ENCODE assay signal across 8 mouse cellular contexts in the genomic region with DNA sequence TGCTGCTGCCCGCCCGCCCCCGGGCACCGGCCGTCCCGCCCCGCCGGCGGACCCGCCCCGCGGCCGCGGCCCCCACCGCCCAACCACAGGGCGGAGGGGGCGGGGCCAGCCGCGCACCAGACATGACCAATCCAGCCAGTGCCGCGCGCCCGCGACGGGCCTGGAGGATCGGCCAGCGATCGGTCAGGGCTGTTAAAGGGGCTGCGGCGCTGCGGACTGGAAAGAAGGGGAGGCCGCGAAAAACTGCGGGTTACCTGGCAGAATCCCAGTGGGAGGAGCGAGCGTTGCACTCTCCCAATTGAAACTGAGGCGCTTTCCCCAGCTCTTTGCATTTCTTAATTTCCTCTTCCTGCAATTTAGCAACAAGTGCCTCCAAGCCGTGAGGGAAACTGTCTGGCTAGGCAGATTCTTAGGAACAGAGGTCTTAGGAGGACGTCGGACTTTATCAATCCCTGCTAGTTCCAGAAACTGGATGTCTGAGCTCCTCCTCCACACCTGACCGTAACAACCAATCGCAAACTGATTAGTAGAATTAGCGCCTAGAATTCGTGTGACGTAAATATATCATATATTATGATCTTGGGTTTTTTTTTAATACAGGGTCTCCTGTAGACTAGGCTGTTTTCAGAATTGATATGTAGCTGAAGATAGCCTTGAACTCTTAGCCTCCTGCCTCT. TPM values are rescaled to one million over a fixed set of nuclear protein-coding genes. Genes with fewer than 3 reads are reported as not detected.
DNase-seq lines count a peak whose midpoint lies in the region; ATAC-seq and TF ChIP-seq lines count a peak whose summit lies in the region.

Tex2 (minus strand) TSS at position 463 of the 677 bp plus-strand sequence.

- peaks cover 3 to 13% of the 10 kb centered on the region in 2 experiments for H3K4me1 ChIP-seq in CH12.LX (ENCODE audit: control insufficient read depth in 1 of 2, insufficient read depth in 2 of 2)
- H3K4me1 ChIP-seq in forebrain, embryonic 12.5 days = peaks cover 17% of the 10 kb centered on the region
- H3K4me1 ChIP-seq in heart, postnatal 0 days (ENCODE audit: control insufficient read depth, insufficient read depth) = peaks cover 36% of the 10 kb centered on the region
- H3K4me1 ChIP-seq in liver, embryonic 16.5 days (ENCODE audit: control insufficient read depth, low read depth, low read length) = peaks cover 20% of the 10 kb centered on the region
- H3K4me1 ChIP-seq in neural tube, embryonic 13.5 days (replicated peaks) = peaks cover 27% of the 10 kb centered on the region

- in situ Hi-C loops in CH12.LX (cut with MboI; ENCODE audit: low pct_ligation_motif_present, low pct_unique_long_range_greater_than_20kb, low sequenced_read_pairs) = no loop called here

- TF ChIP-seq POLR2A in CH12.LX (IDR thresholded peaks at IDR 0.05; ENCODE audit: low read depth, low read length) = peak; percentile 48

- H3K27ac ChIP-seq in CH12.LX (ENCODE audit: insufficient read depth, low read depth) = no peak within 1 kb of the TSS
- peak within 1 kb of the TSS; percentile 75 for H3K27ac ChIP-seq in forebrain, embryonic 12.5 days
- peak within 1 kb of the TSS; percentile 96 for H3K27ac ChIP-seq in heart, postnatal 0 days (ENCODE audit: low read depth)
- peak within 1 kb of the TSS; percentile 98 for H3K27ac ChIP-seq in liver, embryonic 16.5 days (ENCODE audit: low read length)
- H3K27ac ChIP-seq in neural tube, embryonic 13.5 days (replicated peaks) = peak within 1 kb of the TSS; percentile 86

- under 1% methylated on average over 45 of the region's 45 CpGs for WGBS in forebrain, embryonic 12.5 days
- WGBS in heart, postnatal 0 days = under 1% methylated on average over 44 of the region's 45 CpGs
- WGBS in liver, embryonic 16.5 days (ENCODE audit: insufficient replicate concordance) = under 1% methylated on average over 45 of the region's 45 CpGs
- under 1% methylated on average over 45 of the region's 45 CpGs for WGBS in neural tube, embryonic 13.5 days

- H3K4me3 ChIP-seq in CH12.LX (replicated peaks in 1 of 3; ENCODE audit: low read depth in 2 of 3, low read length in 2 of 3, poor library complexity in 1 of 3) = peak within 1 kb of the TSS; percentile 76 to 94 (median 85)
- peak within 1 kb of the TSS; percentile 88 for H3K4me3 ChIP-seq in forebrain, embryonic 12.5 days (replicated peaks)
- peak within 1 kb of the TSS; percentile 93 for H3K4me3 ChIP-seq in heart, postnatal 0 days (ENCODE audit: low read depth, low read length)
- H3K4me3 ChIP-seq in liver, embryonic 16.5 days (ENCODE audit: low read depth, low read length) = peak within 1 kb of the TSS; percentile 95
- H3K4me3 ChIP-seq in neural tube, embryonic 13.5 days = peak within 1 kb of the TSS; percentile 99

- no peaks in the 10 kb centered on the region for H3K79me2 ChIP-seq in CH12.LX (replicated peaks; ENCODE audit: control insufficient read depth, extremely low read depth, insufficient read depth, poor library complexity, severe bottlenecking)

- ATAC-seq in forebrain, embryonic 12.5 days (ENCODE audit: low FRiP score) = peak; percentile 98
- peak; percentile 94 for ATAC-seq in heart, postnatal 0 days (ENCODE audit: insufficient read depth, low read depth)
- ATAC-seq in liver, embryonic 16.5 days (ENCODE audit: low read depth) = peak; percentile 95
- ATAC-seq in neural tube, embryonic 13.5 days (ENCODE audit: low read depth) = peak; percentile 97

- H3K36me3 ChIP-seq in CH12.LX (replicated peaks in 1 of 2; ENCODE audit: control insufficient read depth in 1 of 2, insufficient read depth in 1 of 2, low read length in 1 of 2) = no peaks in the 10 kb centered on the region
- no peaks in the 10 kb centered on the region for H3K36me3 ChIP-seq in forebrain, embryonic 12.5 days (replicated peaks)
- H3K36me3 ChIP-seq in heart, postnatal 0 days (replicated peaks; ENCODE audit: control insufficient read depth, insufficient read depth, low read length) = no peaks in the 10 kb centered on the region
- no peaks in the 10 kb centered on the region for H3K36me3 ChIP-seq in liver, embryonic 16.5 days (ENCODE audit: control insufficient read depth, insufficient read depth)
- no peaks in the 10 kb centered on the region for H3K36me3 ChIP-seq in neural tube, embryonic 13.5 days

- no peaks in the 10 kb centered on the region for H3K9me3 ChIP-seq in CH12.LX (replicated peaks; ENCODE audit: low read length)
- H3K9me3 ChIP-seq in forebrain, embryonic 12.5 days = no peaks in the 10 kb centered on the region
- no peaks in the 10 kb centered on the region for H3K9me3 ChIP-seq in heart, postnatal 0 days (replicated peaks; ENCODE audit: control insufficient read depth, low read length)
- no peaks in the 10 kb centered on the region for H3K9me3 ChIP-seq in liver, embryonic 16.5 days (replicated peaks; ENCODE audit: control insufficient read depth, low read length)
- H3K9me3 ChIP-seq in neural tube, embryonic 13.5 days = no peaks in the 10 kb centered on the region

- TF ChIP-seq CTCF in CH12.LX (conservative IDR thresholded peaks at IDR 0.05 in 1 of 2, IDR thresholded peaks at IDR 0.05 in 1 of 2; ENCODE audit: low read depth in 2 of 2, low read length in 2 of 2) = no peak
- TF ChIP-seq CTCF in heart, postnatal 0 days (IDR thresholded peaks at IDR 0.05; ENCODE audit: low read depth) = no peak

- H3K27me3 ChIP-seq in CH12.LX (replicated peaks) = peaks cover 19% of the 10 kb centered on the region
- H3K27me3 ChIP-seq in forebrain, embryonic 12.5 days = peaks cover 9% of the 10 kb centered on the region
- H3K27me3 ChIP-seq in heart, postnatal 0 days (ENCODE audit: control insufficient read depth, insufficient read depth, low read length) = no peaks in the 10 kb centered on the region
- no peaks in the 10 kb centered on the region for H3K27me3 ChIP-seq in liver, embryonic 16.5 days (ENCODE audit: control insufficient read depth, insufficient read depth, low read depth, low read length)
- H3K27me3 ChIP-seq in neural tube, embryonic 13.5 days = peaks cover 4% of the 10 kb centered on the region; the same call in 1 of the 2 replicates

- DNase-seq in CH12.LX (ENCODE audit: extremely low read depth) = peak; percentile 96
- peak; percentile 91 for DNase-seq in c-Kit-positive CD71-positive TER-119-negative erythroid progenitor cells, embryonic 14.5 days (ENCODE audit: low read depth)
- peak; percentile 94 for DNase-seq in heart, postnatal 0 days (ENCODE audit: low spot score)
- DNase-seq in kidney, postnatal 4 days = peak; percentile 98 to 99
- peak; percentile 97 for DNase-seq in testis, postnatal 10 days (ENCODE audit: low spot score)

- TF ChIP-seq EP300 in CH12.LX (IDR thresholded peaks at IDR 0.05; ENCODE audit: low read length) = no peak
- peak; percentile 68; the same call in 1 of the 2 replicates for TF ChIP-seq EP300 in heart, postnatal 0 days (IDR thresholded peaks at IDR 0.05; ENCODE audit: low read depth)

- dilution Hi-C loops in CH12.LX (cut with MboI; ENCODE audit: extremely low pct_ligation_motif_present, extremely low pct_unique_long_range_greater_than_20kb, low sequenced_read_pairs) = no loop called here

- TF ChIP-seq RAD21 in CH12.LX (IDR thresholded peaks at IDR 0.05; ENCODE audit: low read depth, low read length) = no peak

- H3K4me2 ChIP-seq in CH12.LX (ENCODE audit: insufficient read depth, low read depth, poor library complexity, severe bottlenecking) = peak within 1 kb of the TSS; percentile 74
- peak within 1 kb of the TSS; percentile 95 for H3K4me2 ChIP-seq in forebrain, embryonic 12.5 days
- H3K4me2 ChIP-seq in heart, postnatal 0 days (ENCODE audit: low read depth, low read length) = peak within 1 kb of the TSS; percentile 70
- H3K4me2 ChIP-seq in liver, embryonic 16.5 days (ENCODE audit: low read depth, low read length) = peak within 1 kb of the TSS; percentile 92
- H3K4me2 ChIP-seq in neural tube, embryonic 13.5 days = peak within 1 kb of the TSS; percentile 93

- peak within 1 kb of the TSS; percentile 62 for H3K9ac ChIP-seq in CH12.LX (ENCODE audit: insufficient read depth, low read depth)
- peak within 1 kb of the TSS; percentile 88 for H3K9ac ChIP-seq in forebrain, embryonic 12.5 days
- peak within 1 kb of the TSS; percentile 91 for H3K9ac ChIP-seq in heart, postnatal 0 days (replicated peaks; ENCODE audit: low read depth, low read length)
- peak within 1 kb of the TSS; percentile 95 for H3K9ac ChIP-seq in liver, embryonic 16.5 days (ENCODE audit: low read depth, low read length)
- peak within 1 kb of the TSS; percentile 94 for H3K9ac ChIP-seq in neural tube, embryonic 13.5 days

TF ChIP-seq in CH12.LX, 34 proteins besides CTCF, POLR2A, EP300 and RAD21 (continues in another document):
- no peak for TF ChIP-seq ETS1 (conservative IDR thresholded peaks at IDR 0.05; ENCODE audit: low read depth, low read length)
- TF ChIP-seq ZKSCAN1 (IDR thresholded peaks at IDR 0.05; ENCODE audit: borderline replicate concordance, low read depth, low read length) = no peak
- 0 out of 2 replicates have a peak, but pooled peaks have one; percentile 6 for TF ChIP-seq JUN (IDR thresholded peaks at IDR 0.05; ENCODE audit: insufficient read depth, low read depth, low read length)
- TF ChIP-seq USF2 (conservative IDR thresholded peaks at IDR 0.05; ENCODE audit: low read depth, low read length) = peak; percentile 48; the same call in 1 of the 2 replicates
- peak; percentile 83 for TF ChIP-seq MXI1 (IDR thresholded peaks at IDR 0.05; ENCODE audit: low read depth, low read length)
- peak; percentile 62; the same call in 1 of the 2 replicates for TF ChIP-seq TBP (conservative IDR thresholded peaks at IDR 0.05; ENCODE audit: low read depth, low read length)
- no peak for TF ChIP-seq ZMIZ1 (IDR thresholded peaks at IDR 0.05; ENCODE audit: low read depth, low read length)
- TF ChIP-seq SMC3 (IDR thresholded peaks at IDR 0.05; ENCODE audit: low read depth, low read length) = no peak
- TF ChIP-seq NRF1 (IDR thresholded peaks at IDR 0.05; ENCODE audit: low read depth, low read length) = peak; percentile 24; the same call in 1 of the 2 replicates
- no peak for TF ChIP-seq CHD1 (IDR thresholded peaks at IDR 0.05; ENCODE audit: low read depth, low read length)
- peak; percentile 26; the same call in 1 of the 2 replicates for TF ChIP-seq E2F4 (IDR thresholded peaks at IDR 0.05; ENCODE audit: insufficient replicate concordance, low read depth, low read length)
- peak; percentile 100 for TF ChIP-seq SIN3A (IDR thresholded peaks at IDR 0.05; ENCODE audit: low read length)
- TF ChIP-seq NELFE (IDR thresholded peaks at IDR 0.05; ENCODE audit: low read depth, low read length) = peak; percentile 63; the same call in 1 of the 2 replicates

RNA-seq across cellular contexts. Expression of gene Tex2, which starts in this region (rescaled TPM):
- 5.0 and 6.2 TPM in 2 replicates for total RNA-seq in CH12.LX (2012; rRNA removed)
- 3.9 and 4.5 TPM in 2 replicates for total RNA-seq in CH12.LX (2014; rRNA removed)
- 3.9 and 4.0 TPM in 2 replicates for polyA plus RNA-seq in CH12.LX (2012; ENCODE audit: insufficient read length, low read depth)
- polyA plus RNA-seq in forebrain, embryonic 12.5 days (2016; fragmentation: Nextera tagmentation; extraction: Ambion mirVana) = 10.5 and 10.7 TPM in 2 replicates
- 23.7 and 37.4 TPM in 2 replicates for total RNA-seq in heart, postnatal 0 days (2014; rRNA removed; ENCODE audit: low replicate concordance)
- polyA plus RNA-seq in heart, postnatal 0 days (2015; fragmentation: Nextera tagmentation; extraction: Ambion mirVana) = 14.0 and 14.5 TPM in 2 replicates
- 10.6 and 12.2 TPM in 2 replicates for polyA plus RNA-seq in liver, embryonic 16.5 days (2015; fragmentation: Nextera tagmentation; extraction: Ambion mirVana)
- polyA plus RNA-seq in neural tube, embryonic 13.5 days (2015; fragmentation: Nextera tagmentation; extraction: Ambion mirVana) = 24.0 and 27.3 TPM in 2 replicates
